40 mouse cellular contexts compared by ENCODE assay signal in the genomic region with DNA sequence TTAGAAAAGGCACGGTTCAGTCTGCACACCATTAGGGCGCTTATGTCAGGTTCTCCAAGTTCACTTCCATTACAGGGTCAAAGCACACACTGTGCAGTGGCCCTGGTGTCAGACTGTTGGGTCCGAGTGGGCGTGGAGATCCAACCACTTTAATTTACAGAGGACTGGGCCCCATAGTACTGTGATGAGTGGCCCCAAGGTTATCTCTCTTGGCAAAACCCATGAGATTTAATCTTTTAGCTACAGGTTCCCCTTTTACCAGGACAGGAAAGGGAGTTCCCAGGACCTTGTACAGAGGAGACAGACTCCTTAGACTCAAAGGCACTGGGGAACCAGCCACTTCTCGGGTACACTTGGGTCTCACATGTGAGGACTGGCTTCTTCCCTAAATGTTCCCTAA. TPM values are rescaled to one million over a fixed set of nuclear protein-coding genes. Genes with fewer than 3 reads are reported as not detected.
DNase-seq lines count a peak whose midpoint lies in the region; ATAC-seq and TF ChIP-seq lines count a peak whose summit lies in the region.
"Had no signal": no experiment of that assay in that cellular context is flagged by ENCODE, and none has a peak within 500 bp of the region (broad histone marks: within the 10 kb centered on the region; RNA-seq: fewer than 3 reads in every experiment).

No protein-coding gene starts in this region.

- peak overlapping the region; percentile 63; the same call in 1 of the 2 replicates for H3K4me2 ChIP-seq in heart, embryonic 13.5 days
- no peak overlapping the region for H3K4me2 ChIP-seq in intestine, embryonic 16.5 days (ENCODE audit: low read depth, low read length)
- H3K4me2 ChIP-seq in intestine, embryonic 15.5 days (replicated peaks): no peak overlapping the region
- no peak overlapping the region for H3K4me2 ChIP-seq in forebrain, embryonic 14.5 days (ENCODE audit: low read length)
- H3K4me2 ChIP-seq: embryonic facial prominence, embryonic 12.5 days; hindbrain, embryonic 15.5 days; lung, embryonic 15.5 days; midbrain, embryonic 15.5 days; neural tube, embryonic 15.5 days; stomach, embryonic 15.5 days had no signal

- no peak for ATAC-seq in heart, embryonic 13.5 days (ENCODE audit: extremely low read depth, insufficient number of reproducible peaks, low FRiP score, low TSS enrichment)
- peak; percentile 51; the same call in 1 of the 2 replicates for ATAC-seq in intestine, embryonic 16.5 days
- no peak for ATAC-seq in intestine, embryonic 15.5 days
- no peak for ATAC-seq in forebrain, embryonic 14.5 days
- ATAC-seq: forebrain, embryonic 16.5 days; inflammation-experienced regulatory T-cells, adult 6 months; midbrain, embryonic 15.5 days had no signal

- peaks cover 55% of the 10 kb centered on the region for H3K4me1 ChIP-seq in heart, embryonic 13.5 days
- H3K4me1 ChIP-seq in intestine, embryonic 16.5 days (ENCODE audit: control insufficient read depth, insufficient read depth, low read length): peaks cover 11% of the 10 kb centered on the region
- H3K4me1 ChIP-seq in intestine, embryonic 15.5 days (replicated peaks): peaks cover 11% of the 10 kb centered on the region; the same call in 1 of the 2 replicates
- H3K4me1 ChIP-seq in MEL (ENCODE audit: control insufficient read depth in 1 of 2, insufficient read depth in 2 of 2, low read length in 2 of 2): peaks cover 0 to 12% of the 10 kb centered on the region in 2 experiments; a peak in 2 of 4 replicates
- H3K4me1 ChIP-seq in forebrain, embryonic 14.5 days (ENCODE audit: control insufficient read depth, insufficient read depth, low read length): no peaks in the 10 kb centered on the region

- DNase-seq in adrenal gland, adult (ENCODE audit: inconsistent age in 2 of 2, low spot score in 1 of 2): peak; percentile 32 to 51
- DNase-seq in adrenal gland, postnatal 4 days (ENCODE audit: low spot score in 2 of 2): no peak
- no peak for DNase-seq in heart, postnatal 36 days
- no peak for DNase-seq in MEL (ENCODE audit: low read depth, low spot score)
- no peak for DNase-seq in forebrain, embryonic 14.5 days (ENCODE audit: low spot score)
- DNase-seq: adrenal gland, adult 8-10 months; cerebellum, adult 11 months; cerebellum, adult 9-10 months; cerebellum, postnatal 36 days; embryo, embryonic 11 days; gastrocnemius, adult 2 months; gastrocnemius, postnatal 36 days; kidney, adult 8-10 months; kidney, postnatal 10 days; layer of hippocampus, adult 9-11 months; liver; retina, postnatal 1 day; right cerebral cortex, postnatal 14 days; thymus, adult 18-20 months; thymus, postnatal 25 days had no signal

- intact Hi-C loops in heart, postnatal 36 days (cut with DNase I): no loop called here

- TF ChIP-seq POLR2A in MEL (IDR thresholded peaks at IDR 0.05; ENCODE audit: control insufficient read depth in 1 of 2, insufficient read depth in 1 of 2, low read depth in 1 of 2, low read length in 2 of 2, poor library complexity in 1 of 2): no peak

- TF ChIP-seq EP300 in MEL (IDR thresholded peaks at IDR 0.05; ENCODE audit: low read depth in 1 of 2, low read length in 2 of 2): no peak

- H3K27ac ChIP-seq in heart, embryonic 13.5 days (replicated peaks): peak overlapping the region; percentile 87
- H3K27ac ChIP-seq in intestine, embryonic 16.5 days (ENCODE audit: low read length): no peak overlapping the region
- no peak overlapping the region for H3K27ac ChIP-seq in intestine, embryonic 15.5 days
- H3K27ac ChIP-seq in MEL (ENCODE audit: control insufficient read depth, low read depth, low read length): no peak overlapping the region
- no peak overlapping the region for H3K27ac ChIP-seq in forebrain, embryonic 14.5 days (ENCODE audit: low read depth, low read length)
- H3K27ac ChIP-seq: embryonic facial prominence, embryonic 12.5 days; gastrocnemius, adult 2 months; hindbrain, embryonic 10.5 days; hindbrain, embryonic 15.5 days; lung, embryonic 15.5 days; midbrain, embryonic 10.5 days; midbrain, embryonic 15.5 days; neural tube, embryonic 15.5 days; stomach, embryonic 15.5 days had no signal

- TF ChIP-seq RAD21 in MEL (IDR thresholded peaks at IDR 0.05; ENCODE audit: low read depth, low read length): no peak

- H3K27me3 ChIP-seq in heart, embryonic 13.5 days (replicated peaks): peaks cover 5% of the 10 kb centered on the region; the same call in 1 of the 2 replicates
- no peaks in the 10 kb centered on the region for H3K27me3 ChIP-seq in intestine, embryonic 16.5 days (replicated peaks; ENCODE audit: control insufficient read depth, insufficient read depth, low read length)
- H3K27me3 ChIP-seq in intestine, embryonic 15.5 days (replicated peaks): no peaks in the 10 kb centered on the region
- peaks cover 2 to 4% of the 10 kb centered on the region in 2 experiments for H3K27me3 ChIP-seq in MEL (ENCODE audit: control insufficient read depth in 1 of 2, insufficient read depth in 2 of 2, low read length in 2 of 2)
- no peaks in the 10 kb centered on the region for H3K27me3 ChIP-seq in forebrain, embryonic 14.5 days (replicated peaks; ENCODE audit: control insufficient read depth, insufficient read depth, low read length)
- H3K27me3 ChIP-seq: lung, embryonic 15.5 days; midbrain, embryonic 15.5 days; neural tube, embryonic 15.5 days; stomach, embryonic 15.5 days had no signal

- no peak for TF ChIP-seq CTCF in MEL (IDR thresholded peaks at IDR 0.05 in 2 of 3, conservative IDR thresholded peaks at IDR 0.05 in 1 of 3; ENCODE audit: control insufficient read depth in 1 of 3, insufficient read depth in 1 of 3, low read depth in 2 of 3, low read length in 3 of 3, poor library complexity in 1 of 3, severe bottlenecking in 1 of 3)

- H3K4me3 ChIP-seq in heart, embryonic 13.5 days: no peak overlapping the region
- no peak overlapping the region for H3K4me3 ChIP-seq in intestine, embryonic 16.5 days (ENCODE audit: low read length)
- no peak overlapping the region for H3K4me3 ChIP-seq in intestine, embryonic 15.5 days (replicated peaks)
- no peak overlapping the region for H3K4me3 ChIP-seq in MEL (ENCODE audit: control insufficient read depth in 1 of 2, insufficient read depth in 1 of 2, low read depth in 2 of 2, low read length in 2 of 2)
- no peak overlapping the region for H3K4me3 ChIP-seq in forebrain, embryonic 14.5 days (ENCODE audit: low read depth, low read length)
- H3K4me3 ChIP-seq: embryonic facial prominence, embryonic 12.5 days; gastrocnemius, adult 2 months; hindbrain, embryonic 10.5 days; hindbrain, embryonic 15.5 days; lung, embryonic 15.5 days; midbrain, embryonic 10.5 days; midbrain, embryonic 15.5 days; neural tube, embryonic 15.5 days; stomach, embryonic 15.5 days had no signal

- H3K79me2 ChIP-seq in MEL (ENCODE audit: control insufficient read depth, insufficient read depth, low read length, poor library complexity): no peaks in the 10 kb centered on the region

- no peaks in the 10 kb centered on the region for H3K9me3 ChIP-seq in heart, embryonic 13.5 days
- H3K9me3 ChIP-seq in intestine, embryonic 16.5 days (ENCODE audit: control insufficient read depth, low read length): no peaks in the 10 kb centered on the region
- H3K9me3 ChIP-seq in intestine, embryonic 15.5 days: no peaks in the 10 kb centered on the region
- no peaks in the 10 kb centered on the region for H3K9me3 ChIP-seq in MEL (replicated peaks; ENCODE audit: insufficient read depth, low read length)
- no peaks in the 10 kb centered on the region for H3K9me3 ChIP-seq in forebrain, embryonic 14.5 days (replicated peaks; ENCODE audit: control insufficient read depth, low read length)
- H3K9me3 ChIP-seq: embryonic facial prominence, embryonic 12.5 days; hindbrain, embryonic 10.5 days; hindbrain, embryonic 15.5 days; lung, embryonic 15.5 days; midbrain, embryonic 10.5 days; midbrain, embryonic 15.5 days; neural tube, embryonic 15.5 days; stomach, embryonic 15.5 days had no signal

- 68% methylated on average over 5 of the region's 5 CpGs for WGBS in heart, embryonic 13.5 days
- 66% methylated on average over 5 of the region's 5 CpGs for WGBS in intestine, embryonic 16.5 days
- 68% methylated on average over 5 of the region's 5 CpGs for WGBS in intestine, embryonic 15.5 days
- WGBS in forebrain, embryonic 14.5 days: 90% methylated on average over 5 of the region's 5 CpGs

- H3K9ac ChIP-seq in heart, embryonic 13.5 days: peak overlapping the region; percentile 69
- no peak overlapping the region for H3K9ac ChIP-seq in intestine, embryonic 16.5 days (ENCODE audit: low read depth, low read length)
- H3K9ac ChIP-seq in intestine, embryonic 15.5 days: no peak overlapping the region
- no peak overlapping the region for H3K9ac ChIP-seq in MEL (ENCODE audit: control insufficient read depth, low read depth, low read length, poor library complexity, severe bottlenecking)
- no peak overlapping the region for H3K9ac ChIP-seq in forebrain, embryonic 14.5 days (ENCODE audit: low read length)
- H3K9ac ChIP-seq: embryonic facial prominence, embryonic 12.5 days; hindbrain, embryonic 15.5 days; lung, embryonic 15.5 days; midbrain, embryonic 15.5 days; neural tube, embryonic 15.5 days; stomach, embryonic 15.5 days had no signal

- H3K36me3 ChIP-seq in heart, embryonic 13.5 days: no peaks in the 10 kb centered on the region; the same call in 1 of the 2 replicates
- no peaks in the 10 kb centered on the region for H3K36me3 ChIP-seq in intestine, embryonic 16.5 days (ENCODE audit: control insufficient read depth, insufficient read depth, low read length)
- H3K36me3 ChIP-seq in intestine, embryonic 15.5 days: no peaks in the 10 kb centered on the region
- peaks cover 0 to 6% of the 10 kb centered on the region in 2 experiments; a peak in 2 of 4 replicates for H3K36me3 ChIP-seq in MEL (ENCODE audit: control insufficient read depth in 1 of 2, insufficient read depth in 2 of 2, low read length in 2 of 2)
- H3K36me3 ChIP-seq in forebrain, embryonic 14.5 days (ENCODE audit: control insufficient read depth, insufficient read depth, low read length): no peaks in the 10 kb centered on the region
- H3K36me3 ChIP-seq: embryonic facial prominence, embryonic 12.5 days; hindbrain, embryonic 10.5 days; hindbrain, embryonic 15.5 days; lung, embryonic 15.5 days; midbrain, embryonic 10.5 days; midbrain, embryonic 15.5 days; neural tube, embryonic 15.5 days; stomach, embryonic 15.5 days had no signal

RNA-seq across cellular contexts. Expression of a gene that starts 3.9 kb away (rescaled TPM):
- under 1 TPM in 1 of 2 experiments, not detected in 1; 0.34 TPM for total RNA-seq in adrenal gland, postnatal 4 days (2021)
- polyA plus RNA-seq in heart, embryonic 13.5 days (2015; fragmentation: Nextera tagmentation; extraction: Ambion mirVana): 105 and 125 TPM in 2 replicates
- total RNA-seq in heart, postnatal 36 days (2021): 10 to 100 TPM; 19.8 to 21.3 TPM
- not detected in 2 replicates for polyA plus RNA-seq in intestine, embryonic 16.5 days (2015; fragmentation: Nextera tagmentation; extraction: Ambion mirVana)
- 0.25 TPM in 1 of 2 replicates, not detected in the other for polyA plus RNA-seq in intestine, embryonic 15.5 days (2015; fragmentation: Nextera tagmentation; extraction: Ambion mirVana)
- not detected in 2 replicates for total RNA-seq in MEL (2012; rRNA removed)
- polyA plus RNA-seq in MEL (2012; ENCODE audit: insufficient read depth in 1 of 2, insufficient read length in 2 of 2, low read depth in 1 of 2, low replicate concordance in 2 of 2, missing spikeins in 1 of 2): not detected
- 0.10 TPM in 1 of 2 replicates, not detected in the other for polyA plus RNA-seq in forebrain, embryonic 14.5 days (2014; fragmentation: Nextera tagmentation; extraction: Ambion mirVana)
- total RNA-seq: adrenal gland, adult 8-10 months; gastrocnemius, adult 2 months; gastrocnemius, postnatal 36 days; left cerebral cortex, adult 18-20 months; left cerebral cortex, postnatal 14 days; megakaryocyte progenitor cell, adult 5-6 weeks had no signal
- polyA plus RNA-seq: inflammation-experienced regulatory T-cells, adult 6 months; large intestine, adult 2 months; liver, embryonic 16.5 days; midbrain, embryonic 15.5 days; small intestine, adult 2 months had no signal

RNA-seq across cellular contexts. Expression of a gene that starts 34.1 kb away (rescaled TPM):
- under 1 TPM in 1 of 2 experiments, not detected in 1; 0.25 TPM for total RNA-seq in adrenal gland, postnatal 4 days (2021)
- polyA plus RNA-seq in heart, embryonic 13.5 days (2015; fragmentation: Nextera tagmentation; extraction: Ambion mirVana): not detected in 2 replicates
- under 1 TPM; 0.43 to 0.50 TPM for total RNA-seq in heart, postnatal 36 days (2021)
- not detected in 2 replicates for polyA plus RNA-seq in intestine, embryonic 16.5 days (2015; fragmentation: Nextera tagmentation; extraction: Ambion mirVana)
- not detected in 2 replicates for polyA plus RNA-seq in intestine, embryonic 15.5 days (2015; fragmentation: Nextera tagmentation; extraction: Ambion mirVana)
- not detected in 2 replicates for total RNA-seq in MEL (2012; rRNA removed)
- polyA plus RNA-seq in MEL (2012; ENCODE audit: insufficient read depth in 1 of 2, insufficient read length in 2 of 2, low read depth in 1 of 2, low replicate concordance in 2 of 2, missing spikeins in 1 of 2): not detected
- 0.13 TPM in 1 of 2 replicates, not detected in the other for polyA plus RNA-seq in forebrain, embryonic 14.5 days (2014; fragmentation: Nextera tagmentation; extraction: Ambion mirVana)
- total RNA-seq: gastrocnemius, adult 2 months; gastrocnemius, postnatal 36 days; left cerebral cortex, adult 18-20 months; left cerebral cortex, postnatal 14 days; megakaryocyte progenitor cell, adult 5-6 weeks had no signal
- polyA plus RNA-seq: embryonic facial prominence, embryonic 12.5 days; hindbrain, embryonic 10.5 days; hindbrain, embryonic 15.5 days; inflammation-experienced regulatory T-cells, adult 6 months; large intestine, adult 2 months; limb, embryonic 11.5 days; liver, embryonic 16.5 days; lung, embryonic 15.5 days; neural tube, embryonic 15.5 days; small intestine, adult 2 months; stomach, embryonic 15.5 days had no signal

RNA-seq across cellular contexts. Expression of a gene that starts 54.3 kb away (rescaled TPM):
- 10 to 100 TPM; 49.0 to 51.8 TPM for total RNA-seq in adrenal gland, postnatal 4 days (2021)
- 101 and 111 TPM in 2 replicates for polyA plus RNA-seq in heart, embryonic 13.5 days (2015; fragmentation: Nextera tagmentation; extraction: Ambion mirVana)
- total RNA-seq in heart, postnatal 36 days (2021): 10 to 100 TPM; 76.2 to 84.5 TPM
- 98.0 and 101 TPM in 2 replicates for polyA plus RNA-seq in intestine, embryonic 16.5 days (2015; fragmentation: Nextera tagmentation; extraction: Ambion mirVana)
- 110 and 128 TPM in 2 replicates for polyA plus RNA-seq in intestine, embryonic 15.5 days (2015; fragmentation: Nextera tagmentation; extraction: Ambion mirVana)
- 70.3 and 84.7 TPM in 2 replicates for total RNA-seq in MEL (2012; rRNA removed)
- polyA plus RNA-seq in MEL (2012; ENCODE audit: insufficient read depth in 1 of 2, insufficient read length in 2 of 2, low read depth in 1 of 2, low replicate concordance in 2 of 2, missing spikeins in 1 of 2): 10 to 100 TPM in 1 of 2 experiments, not detected in 1; 81.5 TPM
- 95.3 and 110 TPM in 2 replicates for polyA plus RNA-seq in forebrain, embryonic 14.5 days (2014; fragmentation: Nextera tagmentation; extraction: Ambion mirVana)

Comparison
In these comparisons a context has a peak if more than half of its experiments do, and no peak if none do; other contexts are left out.
1. DNase-seq: peak in adrenal gland, adult (2 of 2); none in adrenal gland, postnatal 4 days (0 of 2), heart, postnatal 36 days (0 of 2), MEL (single experiment) and forebrain, embryonic 14.5 days (single experiment).
2. RNA of a gene that starts 3.9 kb away (polyA plus RNA-seq): 105 to 125 TPM in heart, embryonic 13.5 days; 0.25 TPM in intestine, embryonic 15.5 days, 0.10 TPM in forebrain, embryonic 14.5 days, not detected in intestine, embryonic 16.5 days and not detected in MEL; every median in the first group is over 10 times any median in the second.